Mouse (Mus musculus) kidney, adult 10 weeks (tissue): ENCODE results near the gene Itln1. TPM values are rescaled to one million over a fixed set of nuclear protein-coding genes. Genes with fewer than 3 reads are reported as not detected.

Experiments
- polyA plus RNA-seq: library from polyadenylated mRNA; stranded (reverse); fragments of 350-450 nt; fragmentation: Illumina TruSeq; extraction: RNeasy Lipid Tissue Mini Kit (QIAGEN cat#74804); gene quantifications from one replicate; pipeline ENCODE4 v1.2.3, GENCODE M21; 2014; ENCODE audit warnings: low read depth, low replicate concordance

Gene Itln1
- not detected for polyA plus RNA-seq

GRCm38 (mm10) chr1:171535194-171535593, at the start of gene Itln1:
Gene Itln1, minus strand, starts transcription at chr1:171535294.

GRCm38 (mm10) chr1:171558898-171559297, 23.8 kb upstream of the Itln1 start, which contains the start of gene Cd244a:
Gene Cd244a, plus strand, starts transcription at chr1:171559193.

GRCm38 (mm10) chr1:171503250-171503591, 31.9 kb downstream of the Itln1 start, which contains the start of gene Alyref2:
Gene Alyref2, plus strand, starts transcription at chr1:171503478.

Other genes starting within 250 kb of the Itln1 start
- gene Usp21, start 247.3 kb downstream of the Itln1 start, polyA plus RNA-seq, result 15.0 TPM
- gene Ufc1, start 240.3 kb downstream of the Itln1 start, polyA plus RNA-seq, result 101 TPM
- 6.7 TPM for gene Dedd, start 206.1 kb downstream of the Itln1 start, polyA plus RNA-seq
- gene Nit1, start 189.6 kb downstream of the Itln1 start, polyA plus RNA-seq, result 43.5 TPM
- gene Pfdn2, start 189.6 kb downstream of the Itln1 start, polyA plus RNA-seq, result 39.6 TPM
- 0.97 TPM for gene Klhdc9, start 174.5 kb downstream of the Itln1 start, polyA plus RNA-seq
- 0.40 TPM for gene Nectin4, start 165.2 kb downstream of the Itln1 start, polyA plus RNA-seq
- gene Arhgap30, start 146.3 kb downstream of the Itln1 start, polyA plus RNA-seq, result 1.3 TPM
- gene Usf1, start 124.0 kb downstream of the Itln1 start, polyA plus RNA-seq, result 0.69 TPM
- gene Tstd1, start 116.4 kb downstream of the Itln1 start, polyA plus RNA-seq, result 2.9 TPM
- gene F11r, start 97.8 kb downstream of the Itln1 start, polyA plus RNA-seq, result 51.7 TPM
- 1.2 TPM for gene Alyref2, start 31.8 kb downstream of the Itln1 start, polyA plus RNA-seq
- gene Cd244a, start 23.9 kb upstream of the Itln1 start, polyA plus RNA-seq, result 0.61 TPM
- 0.57 TPM for gene Ly9, start 72.1 kb upstream of the Itln1 start, polyA plus RNA-seq
- 1.9 TPM for gene Slamf7, start 117.7 kb upstream of the Itln1 start, polyA plus RNA-seq
- gene Cd48, start 146.7 kb upstream of the Itln1 start, polyA plus RNA-seq, result 3.7 TPM
- gene Slamf1, start 231.8 kb upstream of the Itln1 start, polyA plus RNA-seq, result not detected